In the genomic region with DNA sequence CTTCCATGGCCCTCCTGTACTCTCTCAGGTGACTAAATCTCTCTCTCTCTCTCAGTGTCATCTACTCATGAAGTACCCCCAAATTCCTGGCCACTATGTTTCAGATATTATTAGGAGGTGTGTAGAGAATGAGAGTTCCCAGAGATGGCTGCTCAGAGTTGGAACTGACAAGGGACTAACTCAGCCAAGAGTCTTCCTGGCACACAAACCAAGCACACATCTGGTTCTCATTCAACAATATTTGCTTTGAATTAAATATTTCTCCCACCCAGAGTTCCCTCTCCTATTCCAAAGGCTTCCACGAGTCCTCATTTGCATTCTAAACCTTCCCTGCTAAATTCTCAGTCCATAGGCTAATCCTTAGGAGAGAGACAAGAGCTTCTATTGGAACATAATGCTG, we compare ENCODE assay signal across 21 mouse cellular contexts. TPM values are rescaled to one million over a fixed set of nuclear protein-coding genes. Genes with fewer than 3 reads are reported as not detected.
"Had no signal": no experiment of that assay in that cellular context is flagged by ENCODE, and none has a peak within 500 bp of the region (broad histone marks: within the 10 kb centered on the region; RNA-seq: fewer than 3 reads in every experiment).

No protein-coding gene starts in this region.

- ATAC-seq: liver, embryonic 12.5 days had no signal

- H3K27ac ChIP-seq: kidney, postnatal 0 days; layer of hippocampus, adult 2 months; liver, embryonic 12.5 days; liver, embryonic 15.5 days; stomach, postnatal 0 days had no signal

- H3K9me3 ChIP-seq: liver, embryonic 12.5 days; liver, embryonic 15.5 days had no signal

- H3K36me3 ChIP-seq: liver, embryonic 12.5 days; liver, embryonic 15.5 days had no signal

- H3K4me3 ChIP-seq: layer of hippocampus, adult 2 months; liver, embryonic 12.5 days; liver, embryonic 15.5 days had no signal

- DNase-seq: kidney, postnatal 25 days; layer of hippocampus, adult 9-11 months; liver; lung, adult 2 months; lung, postnatal 14 days; lung, postnatal 4 days; midbrain, embryonic 14.5 days; right cerebral cortex, postnatal 4 days; thymus, adult 2 months; thymus, postnatal 14 days had no signal

- H3K9ac ChIP-seq: liver, embryonic 12.5 days; liver, embryonic 15.5 days had no signal

- H3K4me1 ChIP-seq: liver, embryonic 12.5 days; liver, embryonic 15.5 days had no signal

- H3K4me2 ChIP-seq: liver, embryonic 12.5 days; liver, embryonic 15.5 days; midbrain, embryonic 11.5 days had no signal

RNA-seq across cellular contexts. Expression of a gene that starts 11.1 kb away (rescaled TPM):
- total RNA-seq: megakaryocyte-erythroid progenitor cell, adult 5-6 weeks had no signal
- polyA plus RNA-seq: large intestine, adult 2 months; limb, embryonic 11.5 days; liver, embryonic 12.5 days; liver, embryonic 15.5 days; lung, adult 2 months; neural tube, embryonic 11.5 days had no signal

RNA-seq across cellular contexts. Expression of a gene that starts 28.1 kb away (rescaled TPM):
- total RNA-seq: megakaryocyte-erythroid progenitor cell, adult 5-6 weeks had no signal
- polyA plus RNA-seq: large intestine, adult 2 months; liver, embryonic 12.5 days; lung, adult 2 months; midbrain, embryonic 11.5 days; neural tube, embryonic 11.5 days; stomach, embryonic 14.5 days had no signal
